In the genomic region with DNA sequence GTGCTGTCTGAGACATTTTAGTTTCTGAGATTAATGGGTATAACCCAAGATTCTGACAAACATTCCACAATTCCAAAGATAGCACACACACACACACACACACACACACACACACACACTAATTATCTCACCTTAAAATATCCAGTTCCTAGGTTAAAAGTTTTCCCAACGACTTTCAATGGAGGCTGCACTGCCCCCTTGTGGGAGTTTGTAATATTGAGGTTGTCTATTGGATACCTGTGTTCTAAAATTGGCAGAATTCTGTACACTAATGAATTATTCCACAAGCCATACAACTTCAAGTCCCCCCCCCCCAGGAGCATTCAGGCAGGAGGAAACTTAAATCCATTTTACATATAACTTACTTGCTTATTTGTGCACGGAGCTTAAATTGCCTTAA, we compare ENCODE assay signal across 7 mouse cellular contexts. TPM values are rescaled to one million over a fixed set of nuclear protein-coding genes. Genes with fewer than 3 reads are reported as not detected.
A peak's percentile ranks its signal among the peaks of the same experiment; 100 is the strongest.
DNase-seq lines count a peak whose midpoint lies in the region.

No protein-coding gene starts in this region.

- 11% methylated on average over 2 of the region's 2 CpGs for WGBS in large intestine, adult 2 months

- peak; percentile 48 for DNase-seq in kidney, adult 18-20 months
- no peak for DNase-seq in kidney, adult 11 months
- DNase-seq in urinary bladder, postnatal 25 days (ENCODE audit: low spot score) = peak; percentile 62
- no peak for DNase-seq in urinary bladder, postnatal 4 days (ENCODE audit: low spot score in 2 of 2)
- peak; percentile 31 for DNase-seq in c-Kit-positive CD71-positive TER-119-negative erythroid progenitor cells, embryonic 14.5 days (ENCODE audit: low read depth)
- peak; percentile 19 for DNase-seq in large intestine, adult 2 months (ENCODE audit: low read depth, low spot score)
- peak; percentile 20 for DNase-seq in thymus, postnatal 25 days

RNA-seq across cellular contexts. Expression of gene Prkg1, which starts 18.2 kb away (rescaled TPM):
- 0.86 and 1.2 TPM in 2 replicates for polyA plus RNA-seq in large intestine, adult 2 months (2012; rRNA removed)

Comparison
In these comparisons a context has a peak if more than half of its experiments do, and no peak if none do; other contexts are left out.
1. DNase-seq: peak in kidney, adult 18-20 months (single experiment), urinary bladder, postnatal 25 days (single experiment), c-Kit-positive CD71-positive TER-119-negative erythroid progenitor cells, embryonic 14.5 days (single experiment), large intestine, adult 2 months (single experiment) and thymus, postnatal 25 days (single experiment); none in kidney, adult 11 months (single experiment) and urinary bladder, postnatal 4 days (0 of 2).